ENCODE assay signal across 8 mouse cellular contexts in genomic region chr12:110373408-110374065, GRCm38 (mm10).
DNase-seq lines count a peak whose midpoint lies in the region; ATAC-seq and TF ChIP-seq lines count a peak whose summit lies in the region.

No protein-coding gene starts in this region.

- ATAC-seq in forebrain, postnatal 0 days: peak; percentile 93
- peak; percentile 72; the same call in 1 of the 2 replicates for ATAC-seq in lung, embryonic 15.5 days (ENCODE audit: borderline replicate concordance, extremely low read depth, low FRiP score, low TSS enrichment)

- H3K27ac ChIP-seq in ES-E14 (ENCODE audit: insufficient read depth, low read depth, low read length, poor library complexity, severe bottlenecking): no peak overlapping the region
- H3K27ac ChIP-seq in forebrain, postnatal 0 days (ENCODE audit: low read depth, low read length): no peak overlapping the region
- peak overlapping the region; percentile 36; the same call in 1 of the 2 replicates for H3K27ac ChIP-seq in layer of hippocampus, adult 2 months
- H3K27ac ChIP-seq in lung, embryonic 15.5 days: no peak overlapping the region

- TF ChIP-seq CTCF in forebrain, postnatal 0 days (IDR thresholded peaks at IDR 0.05; ENCODE audit: low read depth): peak; percentile 98
- TF ChIP-seq CTCF in layer of hippocampus, adult 2 months (conservative IDR thresholded peaks at IDR 0.05): peak; percentile 100

- no peaks in the 10 kb centered on the region; a peak in 1 of 4 replicates for H3K4me1 ChIP-seq in ES-E14 (ENCODE audit: control insufficient read depth in 2 of 2, insufficient read depth in 2 of 2, low read length in 2 of 2, poor library complexity in 1 of 2)
- H3K4me1 ChIP-seq in forebrain, postnatal 0 days (ENCODE audit: insufficient read depth): no peaks in the 10 kb centered on the region
- H3K4me1 ChIP-seq in lung, embryonic 15.5 days: 0 out of 2 replicates have a peak, but pooled peaks cover 3% of the 10 kb centered on the region

- no peak overlapping the region for H3K9ac ChIP-seq in ES-E14 (ENCODE audit: insufficient read depth, low read depth, low read length, poor library complexity, severe bottlenecking)
- no peak overlapping the region for H3K9ac ChIP-seq in forebrain, postnatal 0 days
- H3K9ac ChIP-seq in lung, embryonic 15.5 days: no peak overlapping the region

- H3K4me3 ChIP-seq in ES-E14 (ENCODE audit: insufficient read depth in 1 of 2, low read depth in 1 of 2, low read length in 2 of 2, poor library complexity in 1 of 2, severe bottlenecking in 1 of 2): no peak overlapping the region; a peak in 1 of 4 replicates
- no peak overlapping the region for H3K4me3 ChIP-seq in forebrain, postnatal 0 days (ENCODE audit: low read depth, low read length)
- H3K4me3 ChIP-seq in layer of hippocampus, adult 2 months: no peak overlapping the region; the same call in 1 of the 2 replicates
- no peak overlapping the region for H3K4me3 ChIP-seq in lung, embryonic 15.5 days

- peak overlapping the region; percentile 35 for H3K4me2 ChIP-seq in forebrain, postnatal 0 days (ENCODE audit: low read depth)
- peak overlapping the region; percentile 30; the same call in 1 of the 2 replicates for H3K4me2 ChIP-seq in lung, embryonic 15.5 days

- H3K9me3 ChIP-seq in ES-E14 (ENCODE audit: control insufficient read depth, insufficient read depth, low read depth, low read length): no peaks in the 10 kb centered on the region
- no peaks in the 10 kb centered on the region for H3K9me3 ChIP-seq in forebrain, postnatal 0 days (ENCODE audit: low read length)
- H3K9me3 ChIP-seq in lung, embryonic 15.5 days: no peaks in the 10 kb centered on the region

- H3K27me3 ChIP-seq in forebrain, postnatal 0 days (ENCODE audit: insufficient read depth, low read length): peaks cover 12% of the 10 kb centered on the region
- peaks cover 36% of the 10 kb centered on the region for H3K27me3 ChIP-seq in lung, embryonic 15.5 days

- no peaks in the 10 kb centered on the region for H3K36me3 ChIP-seq in ES-E14 (ENCODE audit: control insufficient read depth, insufficient read depth, low read length, poor library complexity, severe bottlenecking)
- no peaks in the 10 kb centered on the region for H3K36me3 ChIP-seq in forebrain, postnatal 0 days (ENCODE audit: insufficient read depth)
- H3K36me3 ChIP-seq in lung, embryonic 15.5 days: no peaks in the 10 kb centered on the region

- 2% methylated on average over 27 of the region's 27 CpGs for WGBS in forebrain, postnatal 0 days
- 1% methylated on average over 27 of the region's 27 CpGs for WGBS in lung, embryonic 15.5 days

- in situ Hi-C loops in ES-E14 (cut with MboI; ENCODE audit: low sequenced_read_pairs in 2 of 2, unreplicated experiment in 2 of 2): loop anchor here in 1 of 2 experiments (10.0 kb wide), 2 partner anchors 339 to 369 kb away; no protein-coding TSS in a partner anchor

- peak; percentile 70 for DNase-seq in ES-E14 (ENCODE audit: low read depth, low spot score)
- DNase-seq in cerebellum, adult 18-20 months: peak; percentile 63 to 79
- peak; percentile 93 for DNase-seq in forebrain, postnatal 0 days
- DNase-seq in heart, postnatal 4 days: peak; percentile 92
- peak; percentile 82 to 91 for DNase-seq in layer of hippocampus, adult 2 months (ENCODE audit: low spot score in 2 of 2)
- DNase-seq in ovary, postnatal 10 days (ENCODE audit: low spot score): peak; percentile 86
- DNase-seq in thymus, postnatal 10 days (ENCODE audit: low spot score in 2 of 2): peak; percentile 25 to 74

TF ChIP-seq in ES-E14, 5 proteins besides CTCF, POLR2A, EP300 and RAD21:
- TF ChIP-seq HCFC1 (IDR thresholded peaks at IDR 0.05; ENCODE audit: borderline replicate concordance, insufficient read depth, low read length): no peak
- TF ChIP-seq MAFK (IDR thresholded peaks at IDR 0.05; ENCODE audit: insufficient read depth, low read depth, low read length): no peak
- no peak for TF ChIP-seq CHD2 (IDR thresholded peaks at IDR 0.05; ENCODE audit: low read depth, low read length)
- peak; percentile 90 for TF ChIP-seq ZC3H11A (IDR thresholded peaks at IDR 0.05; ENCODE audit: borderline replicate concordance, low read depth, low read length)
- peak; percentile 31; the same call in 1 of the 2 replicates for TF ChIP-seq ZNF384 (IDR thresholded peaks at IDR 0.05; ENCODE audit: low read depth, low read length)
